Mouse (Mus musculus): ENCODE data around the gene Ctsh.
A peak's percentile ranks its signal among the peaks of the same experiment; 100 is the strongest.
"Not testable (repeated sequence)": the region's sequence is repeated elsewhere in the genome, so short reads cannot be mapped to it uniquely, and the experiment has no call there.

Ctsh gene

GRCm38 (mm10) chr9:90053852-90054251 lies at the start of gene Ctsh:
Gene Ctsh (plus strand): TSS chr9:90054152.
- no peak for DNase-seq (ENCODE audit: low spot score)

- DNase-seq (ENCODE audit: low spot score): no peak
Measured at GRCm38 (mm10) chr9:90006432-90006831, 47.5 kb upstream of the Ctsh start.

GRCm38 (mm10) chr9:90007094-90007493 lies 46.9 kb upstream of the Ctsh start:
- DNase-seq (ENCODE audit: low spot score): no peak

DNA sequence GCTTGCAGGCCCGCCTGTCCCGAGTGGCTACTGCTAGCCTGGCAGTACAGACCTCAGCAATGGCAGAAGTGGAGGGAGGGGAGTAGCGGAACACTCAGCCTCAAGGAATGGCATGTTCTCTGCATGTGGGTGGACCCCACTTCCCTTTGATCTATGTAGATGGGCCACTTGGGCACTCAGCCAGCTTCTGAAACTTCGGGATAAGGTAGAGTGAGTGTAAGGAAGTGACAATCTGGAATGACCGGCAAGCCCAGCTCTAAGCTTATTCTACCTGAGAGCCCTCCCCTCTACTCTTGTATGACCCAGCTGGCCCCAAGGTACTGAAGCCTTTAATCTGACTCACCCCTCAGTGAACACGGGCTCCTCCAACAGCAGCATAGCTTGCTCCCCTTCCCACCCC lies 45.8 kb upstream of the Ctsh start:
- DNase-seq (ENCODE audit: low spot score): no peak

DNA sequence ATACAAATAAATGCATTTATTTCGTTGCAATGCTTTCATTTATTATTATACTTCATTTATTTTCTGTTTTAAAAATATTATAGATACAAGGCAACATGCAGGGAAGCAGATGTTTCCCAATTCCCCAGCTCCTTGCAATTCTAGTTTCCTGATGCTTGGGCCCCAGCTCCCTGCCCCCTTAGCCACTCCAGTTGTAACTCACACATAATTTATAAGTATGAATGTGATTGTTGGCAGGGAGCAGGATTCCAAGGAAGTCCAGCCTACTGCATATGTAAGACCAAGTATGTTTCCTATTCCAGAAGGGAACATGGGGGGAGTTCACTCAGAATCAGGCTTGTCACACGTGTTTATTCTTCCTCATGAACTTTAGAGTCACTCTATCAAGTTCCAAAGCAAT lies 42.1 kb upstream of the Ctsh start:
- DNase-seq (ENCODE audit: low spot score): no peak

DNA sequence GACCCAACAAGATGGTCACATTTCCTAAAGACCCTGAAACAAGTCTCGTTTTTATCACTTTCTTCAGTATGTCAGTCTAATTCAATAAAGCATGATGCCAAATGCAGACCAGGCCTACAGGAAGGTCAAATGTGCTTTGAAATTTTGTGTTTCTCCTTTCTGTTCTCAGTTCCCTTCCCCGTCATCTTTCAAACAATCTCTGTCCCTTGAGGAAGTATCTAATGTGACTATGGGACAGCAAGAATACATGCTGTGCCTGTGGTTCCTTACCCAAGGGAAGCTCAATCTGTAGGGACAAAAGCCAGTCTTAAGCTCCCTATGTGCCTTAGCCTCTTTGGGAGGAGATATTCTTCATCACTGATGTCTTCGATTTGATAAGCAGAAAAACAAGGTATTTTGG lies 39.3 kb upstream of the Ctsh start:
- DNase-seq (ENCODE audit: low spot score): no peak

GRCm38 (mm10) chr9:90016204-90016603 lies 37.7 kb upstream of the Ctsh start:
- DNase-seq (ENCODE audit: low spot score): no peak

GRCm38 (mm10) chr9:90020866-90021265 lies 33.1 kb upstream of the Ctsh start:
- DNase-seq (ENCODE audit: low spot score): peak; percentile 75

- DNase-seq (ENCODE audit: low spot score): peak; percentile 28
Measured at GRCm38 (mm10) chr9:90021442-90021841, 32.5 kb upstream of the Ctsh start.

- DNase-seq (ENCODE audit: low spot score): no peak
Measured at GRCm38 (mm10) chr9:90027709-90028108, 26.2 kb upstream of the Ctsh start.

DNA sequence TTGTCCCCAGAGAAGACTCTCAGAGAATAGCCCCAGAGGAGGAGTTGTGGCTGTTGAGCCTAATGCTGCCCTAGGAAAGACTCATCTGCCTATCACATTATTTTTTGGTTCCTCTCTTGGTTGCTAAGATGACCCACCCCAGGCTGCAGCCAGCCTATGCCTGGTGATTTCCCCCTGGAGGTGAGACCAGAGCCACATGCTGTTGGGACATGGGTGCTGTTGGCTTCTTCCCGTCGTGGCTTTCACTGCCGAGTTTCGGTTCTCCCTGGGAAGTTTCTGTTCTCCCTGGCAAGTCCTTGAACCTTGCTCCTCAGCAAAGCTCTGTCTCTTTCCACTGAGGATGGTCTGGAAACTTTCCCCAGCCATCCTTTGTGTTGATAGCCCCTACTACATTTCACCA lies 20.0 kb upstream of the Ctsh start:
- DNase-seq (ENCODE audit: low spot score): peak; percentile 55

DNA sequence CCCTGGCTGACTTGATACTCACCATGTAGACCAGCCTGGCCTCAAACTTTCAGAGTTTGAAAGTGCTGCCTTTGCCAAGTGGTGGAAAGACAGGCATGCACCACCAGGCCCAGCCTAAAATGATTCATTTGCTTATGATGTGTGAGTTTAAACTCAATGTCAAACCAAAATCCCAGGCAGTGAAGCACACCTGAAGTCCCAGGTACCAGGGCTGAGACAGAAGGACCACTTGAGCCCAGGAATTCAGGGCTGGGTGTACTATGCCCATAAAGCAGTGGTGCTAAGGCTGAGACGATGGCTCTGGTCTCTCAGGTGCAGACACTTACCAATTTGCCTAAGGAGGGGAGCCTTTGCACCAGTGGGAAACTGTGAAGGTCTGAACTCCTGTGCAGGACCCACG lies 18.8 kb upstream of the Ctsh start:
- DNase-seq (ENCODE audit: low spot score): no peak

DNA sequence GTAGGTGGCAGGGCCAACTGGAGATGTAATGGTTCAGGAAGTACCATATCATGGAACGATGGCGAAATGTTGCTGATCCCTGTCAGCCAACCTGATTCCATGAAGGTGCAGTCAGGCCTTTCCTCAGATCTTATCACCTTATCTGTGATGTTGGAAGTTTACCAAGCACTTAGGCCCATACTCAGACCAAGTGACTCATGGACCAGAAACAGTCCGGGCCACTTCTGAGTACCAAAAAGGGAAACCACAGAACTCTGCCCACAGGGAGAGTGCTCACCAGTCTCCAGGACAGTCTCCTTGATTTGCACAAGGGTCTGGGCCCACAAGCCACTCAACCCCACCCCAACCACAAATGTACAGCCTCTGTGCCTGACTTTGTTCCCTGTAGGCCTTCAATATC lies 18.2 kb upstream of the Ctsh start:
- DNase-seq (ENCODE audit: low spot score): no peak

- DNase-seq (ENCODE audit: low spot score): no peak
Measured at GRCm38 (mm10) chr9:90036313-90036712, 17.6 kb upstream of the Ctsh start.

DNA sequence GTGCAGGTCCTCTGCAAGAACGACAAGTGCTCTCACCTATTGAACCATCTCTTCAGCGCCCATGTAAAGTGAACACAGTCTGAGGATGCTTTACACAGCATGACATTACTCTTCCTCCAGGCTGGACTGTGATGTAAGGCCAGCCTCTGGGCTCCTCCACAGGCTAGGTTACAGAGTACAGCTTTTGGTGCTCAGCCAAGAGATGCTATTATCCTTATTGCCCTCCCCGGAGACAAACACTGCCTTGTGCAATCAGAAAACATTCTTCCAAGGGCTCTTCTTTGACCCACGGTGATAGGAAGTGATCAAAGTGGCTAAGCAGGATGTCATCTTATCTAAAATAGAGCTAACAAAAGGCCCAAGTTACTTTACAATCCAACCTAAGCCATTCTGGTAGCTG lies 15.4 kb upstream of the Ctsh start:
- no peak for DNase-seq (ENCODE audit: low spot score)

- DNase-seq (ENCODE audit: low spot score): no peak
Measured at GRCm38 (mm10) chr9:90040916-90041315, 13.0 kb upstream of the Ctsh start.

- no peak for DNase-seq (ENCODE audit: low spot score)
Measured at GRCm38 (mm10) chr9:90041556-90041955, 12.4 kb upstream of the Ctsh start.

DNA sequence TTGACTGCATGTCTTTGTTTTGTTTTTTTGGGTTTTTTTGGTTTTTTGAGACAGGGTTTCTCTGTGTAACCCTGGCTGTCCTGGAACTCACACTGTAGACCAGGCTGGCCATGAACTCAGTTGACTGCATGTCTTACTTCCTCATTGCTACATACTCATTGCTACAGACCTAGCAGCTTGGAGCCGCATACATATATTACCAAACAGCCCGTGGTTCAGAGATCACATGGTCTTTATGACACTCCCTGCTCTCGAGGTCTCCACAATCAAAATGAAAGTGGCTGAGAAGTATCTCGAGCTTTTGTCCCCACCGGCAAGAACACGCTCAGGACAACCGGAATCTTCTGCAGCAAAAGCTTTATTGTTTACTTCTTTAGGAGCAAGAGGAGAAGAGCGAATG lies 11.0 kb upstream of the Ctsh start:
- DNase-seq (ENCODE audit: low spot score): not testable (repeated sequence)

- no peak for DNase-seq (ENCODE audit: low spot score)
Measured at GRCm38 (mm10) chr9:90045191-90045590, 8.8 kb upstream of the Ctsh start.

- no peak for DNase-seq (ENCODE audit: low spot score)
Measured at GRCm38 (mm10) chr9:90047937-90048627, 5.9 kb upstream of the Ctsh start.

DNA sequence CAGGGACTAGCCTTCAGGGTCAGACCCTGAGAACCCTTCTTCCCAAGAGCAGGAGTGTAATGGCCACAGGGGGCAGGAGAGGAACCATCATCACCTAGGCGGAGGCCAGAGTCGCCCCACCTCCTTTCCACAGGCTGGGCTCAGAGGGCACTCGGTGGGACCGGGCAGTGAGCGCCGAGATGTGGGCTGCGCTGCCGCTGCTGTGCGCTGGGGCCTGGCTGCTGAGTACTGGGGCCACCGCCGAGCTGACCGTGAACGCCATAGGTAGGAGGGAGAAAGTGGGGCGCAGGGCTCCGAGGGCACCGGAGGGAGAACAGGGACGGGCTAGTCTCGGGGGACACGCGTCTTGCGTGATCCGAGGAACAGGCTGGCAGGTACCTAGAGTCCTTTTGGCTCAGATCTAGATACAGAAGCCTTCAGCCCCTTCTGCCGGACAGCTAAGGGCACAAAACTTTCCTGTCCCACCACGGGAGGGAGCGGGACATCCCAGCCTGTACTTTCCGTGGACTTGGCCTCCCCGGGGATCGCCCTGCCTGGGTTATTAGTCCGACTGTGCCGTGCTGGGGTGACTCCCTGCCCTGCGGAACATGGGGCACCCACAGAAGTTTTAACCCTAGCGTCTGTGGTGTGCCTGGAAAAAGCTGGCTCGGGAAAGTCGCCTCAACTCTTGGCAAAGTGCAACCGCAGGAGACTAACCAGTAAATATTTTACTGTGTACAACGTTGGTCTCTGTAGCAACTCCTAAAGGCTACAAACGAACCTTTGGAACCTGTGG lies 606 bp downstream of the Ctsh start:
- DNase-seq (ENCODE audit: low spot score): peak; percentile 56

DNA sequence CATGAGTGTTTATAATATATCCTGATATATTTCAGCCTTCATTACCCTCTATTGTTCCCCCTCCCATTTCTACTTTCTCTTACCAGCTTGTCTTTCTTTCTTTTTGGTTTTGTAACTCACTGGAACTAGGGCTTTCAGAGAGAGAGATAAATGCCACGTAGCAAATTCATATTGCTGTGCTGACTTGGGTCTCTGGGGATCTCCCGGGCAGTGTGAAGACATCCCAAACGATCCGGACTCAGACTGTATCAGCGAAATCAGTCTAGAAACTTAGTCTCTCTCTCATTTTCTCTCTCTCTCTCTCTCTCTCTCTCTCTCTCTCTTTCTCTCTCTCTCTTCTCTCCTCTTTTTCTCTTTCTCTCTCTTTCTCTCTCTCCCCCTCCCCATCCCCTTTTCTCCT lies 1.5 kb downstream of the Ctsh start:
- DNase-seq (ENCODE audit: low spot score): no peak

DNA sequence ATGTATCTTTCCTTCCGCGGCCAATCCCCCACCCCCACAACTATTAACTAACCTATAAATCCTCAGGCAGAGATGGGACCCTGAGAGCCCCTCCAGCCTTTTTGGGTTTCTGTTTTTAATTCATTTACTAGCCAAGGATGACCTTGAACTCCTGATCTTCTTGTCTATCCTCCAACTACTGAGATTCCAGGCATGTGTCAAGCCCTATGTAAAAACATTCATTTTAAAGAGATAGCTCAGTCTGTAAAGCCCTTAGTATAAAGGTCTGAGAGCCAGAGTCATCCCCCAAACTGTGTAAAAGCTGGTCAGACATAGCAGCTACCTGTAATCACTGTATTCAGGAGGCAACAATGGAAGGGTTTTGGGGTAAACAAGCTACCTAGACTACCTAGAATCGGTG lies 2.0 kb downstream of the Ctsh start:
- DNase-seq (ENCODE audit: low spot score): no peak

DNA sequence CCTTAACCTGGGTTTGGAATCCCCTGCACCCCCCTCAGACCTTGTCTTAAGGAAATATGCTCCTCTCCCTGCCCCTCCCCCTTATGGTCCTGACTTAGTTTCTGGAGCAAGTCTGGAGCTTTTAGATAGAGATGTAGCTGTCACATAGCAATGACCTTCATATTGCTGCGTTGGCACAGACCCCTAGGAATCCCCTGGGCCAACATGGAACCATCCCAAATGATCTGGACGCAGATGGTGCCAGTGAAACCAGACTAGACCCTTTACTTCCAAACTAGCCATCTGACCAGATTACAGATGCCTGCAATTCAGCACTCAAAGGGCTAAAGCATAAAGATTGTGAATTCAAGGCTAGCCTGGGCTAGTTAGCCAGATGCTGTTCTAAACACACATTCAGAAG lies 2.8 kb downstream of the Ctsh start:
- no peak for DNase-seq (ENCODE audit: low spot score)
